Mouse (Mus musculus) heart, embryonic 16.5 days (tissue): ENCODE data around the gene Srsf6. TPM values are rescaled to one million over a fixed set of nuclear protein-coding genes. Genes with fewer than 3 reads are reported as not detected.

Source experiments
- ATAC-seq: fragments of 200-750 bp; cut with Nextera tagmentation; replicated peaks from 2 replicates; pipeline ENCODE4 v1.8.0; 2017; ENCODE audit warnings: moderate number of reproducible peaks; ENCODE audit not compliant: insufficient read depth, low FRiP score; ENCODE audit errors: extremely low read depth
- H3K27ac ChIP-seq: fragments of 300-500 bp; sonication (generic); 2 replicates; pipeline ENCODE4 v1.5.1; 2014; ENCODE audit warnings: mild to moderate bottlenecking, low read length, control low read depth, moderate library complexity
- H3K27me3 ChIP-seq: fragments of 300-500 bp; sonication (generic); 2 replicates; pipeline ENCODE4 v1.6.1; 2014; ENCODE audit warnings: low read length, mixed read lengths; ENCODE audit not compliant: control insufficient read depth, insufficient read depth
- H3K36me3 ChIP-seq: fragments of 300-500 bp; sonication (generic); 2 replicates; pipeline ENCODE4 v1.6.1; 2014; ENCODE audit not compliant: control insufficient read depth, insufficient read depth
- H3K4me1 ChIP-seq: fragments of 300-500 bp; sonication (generic); 2 replicates; pipeline ENCODE4 v1.6.1; 2014; ENCODE audit warnings: low read length, mixed read lengths; ENCODE audit not compliant: control insufficient read depth, insufficient read depth
- H3K4me2 ChIP-seq: fragments of 300-500 bp; sonication (generic); 2 replicates; pipeline ENCODE4 v1.6.1; 2014; ENCODE audit warnings: low read depth, mild to moderate bottlenecking, control low read depth, low read length
- H3K4me3 ChIP-seq: fragments of 300-500 bp; sonication (generic); 2 replicates; pipeline ENCODE4 v1.5.1; 2014; ENCODE audit warnings: mild to moderate bottlenecking, control low read depth, low read length
- H3K9ac ChIP-seq: fragments of 300-500 bp; sonication (generic); 2 replicates; pipeline ENCODE4 v1.6.1; 2014; ENCODE audit warnings: low read length, control low read depth
- H3K9me3 ChIP-seq: fragments of 300-500 bp; sonication (generic); replicated peaks from 2 replicates; pipeline ENCODE4 v1.6.1; 2016; ENCODE audit warnings: low read length; ENCODE audit not compliant: control insufficient read depth
- WGBS: fragments of 180-500 bp; shearing (Covaris S2); extraction: QIAGEN DNeasy Blood & Tissue Kit; methylation state at CpG from one replicate; pipeline ENCODE4 v1.1.7; 2014; 5-methylcytosine and 5-hydroxymethylcytosine counted together
- polyA plus RNA-seq: library from polyadenylated mRNA; unstranded; fragments of >200 nt; fragmentation: Nextera tagmentation; extraction: Ambion mirVana; gene quantifications from 2 replicates; pipeline ENCODE4 v1.2.1, GENCODE M21; 2015

Srsf6 gene
- polyA plus RNA-seq, 1 experiment from 2014 or later: 129 TPM

DNA sequence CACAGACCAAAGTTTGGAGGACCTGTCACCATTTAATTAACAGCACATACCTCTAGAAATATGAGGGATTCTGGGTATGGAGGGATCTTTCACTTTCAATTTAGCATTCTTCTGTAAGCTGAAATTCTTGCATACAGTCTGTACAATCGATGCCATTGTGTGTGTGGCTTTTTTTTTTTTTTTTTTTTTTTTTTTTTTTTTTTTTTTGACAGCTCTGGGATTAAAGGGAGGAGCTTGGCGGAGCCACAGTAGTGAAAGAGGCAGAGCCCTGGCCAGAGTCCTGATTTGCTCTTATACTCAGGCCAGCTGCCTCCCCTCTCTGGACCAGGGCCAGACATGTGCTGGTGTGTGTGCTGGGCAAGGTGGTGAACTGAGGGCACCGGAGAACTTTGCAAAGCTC is 54.6 kb downstream of the Srsf6 start:
- no peaks in the 10 kb centered on the region for H3K9me3 ChIP-seq
- WGBS: 31% methylated on average over 3 of the region's 3 CpGs
- H3K4me1 ChIP-seq: peaks cover 3% of the 10 kb centered on the region; the same call in 1 of the 2 replicates
- H3K4me2 ChIP-seq: no peak overlapping the region
- no peaks in the 10 kb centered on the region for H3K36me3 ChIP-seq
- no peaks in the 10 kb centered on the region for H3K27me3 ChIP-seq
- no peak overlapping the region for H3K9ac ChIP-seq
- ATAC-seq: peak; percentile 80
- no peak overlapping the region for H3K4me3 ChIP-seq
- no peak overlapping the region for H3K27ac ChIP-seq

Other genes starting within 250 kb of the Srsf6 start
- 0.04 and 0.07 TPM in 2 replicates for gene L3mbtl1, start 11.9 kb downstream of the Srsf6 start, polyA plus RNA-seq
- 0.09 TPM in 1 of 2 replicates, not detected in the other for gene Sgk2, start 55.8 kb downstream of the Srsf6 start, polyA plus RNA-seq
- gene Ift52, start 85.8 kb downstream of the Srsf6 start, polyA plus RNA-seq: 33.9 and 34.8 TPM in 2 replicates
- 16.0 and 16.3 TPM in 2 replicates for gene Mybl2, start 123.2 kb downstream of the Srsf6 start, polyA plus RNA-seq
- not detected in 2 replicates for gene Gtsf1l, start 156.3 kb downstream of the Srsf6 start, polyA plus RNA-seq